Mouse (Mus musculus) MEL (cell line): ENCODE measurements around the gene Rnase4.

Experiments
- CTCF ChIP-seq, 3 experiments: IDR thresholded peaks in 2 of 3; conservative IDR thresholded peaks in 1 of 3; 2 replicates each; pipeline ENCODE4 v1.5.1; 2011 to 2012; ENCODE audit warnings: low read length in 3 of 3, low read depth in 2 of 3, mild to moderate bottlenecking in 2 of 3, improper control_type of control experiment in 1 of 3, inconsistent platforms in 1 of 3, mixed read lengths in 1 of 3, moderate library complexity in 1 of 3; ENCODE audit not compliant: control insufficient read depth in 1 of 3, insufficient read depth in 1 of 3, poor library complexity in 1 of 3, severe bottlenecking in 1 of 3
- ELF1 ChIP-seq: IDR thresholded peaks from 2 replicates; pipeline ENCODE4 v1.6.1; 2014; ENCODE audit warnings: low read depth, mild to moderate bottlenecking, inconsistent platforms, low read length, improper control_type of control experiment, moderate library complexity
- EP300 ChIP-seq, 2 experiments: IDR thresholded peaks; 2 replicates each; pipeline ENCODE4 v1.6.1; 2011; ENCODE audit warnings: improper control_type of control experiment in 2 of 2, low read length in 2 of 2, low read depth in 1 of 2, mild to moderate bottlenecking in 1 of 2
- ETS1 ChIP-seq: IDR thresholded peaks from 2 replicates; pipeline ENCODE4 v1.6.1; 2012; ENCODE audit warnings: low read depth, mild to moderate bottlenecking, inconsistent platforms, low read length, improper control_type of control experiment, moderate library complexity
- MAX ChIP-seq: IDR thresholded peaks from 2 replicates; pipeline ENCODE4 v1.6.1; 2011; ENCODE audit warnings: low read length, improper control_type of control experiment
- NELFE ChIP-seq: IDR thresholded peaks from 2 replicates; pipeline ENCODE4 v1.6.1; 2011; ENCODE audit warnings: low read depth, low read length, improper control_type of control experiment
- POLR2A ChIP-seq, 2 experiments: IDR thresholded peaks; 2 replicates each; pipeline ENCODE4 v1.6.1; 2011 to 2012; ENCODE audit warnings: low read length in 2 of 2, mild to moderate bottlenecking in 2 of 2, control low read depth in 1 of 2, improper control_type of control experiment in 1 of 2, low read depth in 1 of 2, moderate library complexity in 1 of 2; ENCODE audit not compliant: control insufficient read depth in 1 of 2, insufficient read depth in 1 of 2, poor library complexity in 1 of 2
- POLR2AphosphoS2 ChIP-seq: IDR thresholded peaks from 2 replicates; pipeline ENCODE4 v1.6.1; 2011; ENCODE audit warnings: low read length, improper control_type of control experiment
- USF2 ChIP-seq, 2 experiments: IDR thresholded peaks; 2 replicates each; pipeline ENCODE4 v1.6.1; 2011 to 2012; ENCODE audit warnings: improper control_type of control experiment in 2 of 2, low read length in 2 of 2, borderline replicate concordance in 1 of 2, inconsistent platforms in 1 of 2, low read depth in 1 of 2, mild to moderate bottlenecking in 1 of 2; ENCODE audit not compliant: insufficient read depth in 1 of 2
- ZC3H11A ChIP-seq: IDR thresholded peaks from 2 replicates; pipeline ENCODE4 v1.6.1; 2012; ENCODE audit warnings: low read depth, mild to moderate bottlenecking, inconsistent platforms, low read length, improper control_type of control experiment
- ZMIZ1 ChIP-seq: IDR thresholded peaks from 2 replicates; pipeline ENCODE4 v1.6.1; 2012; ENCODE audit warnings: low read depth, mild to moderate bottlenecking, inconsistent platforms, low read length, improper control_type of control experiment, moderate library complexity

GRCm38 (mm10) chr14:51132372-51132771, 41.5 kb downstream of the Rnase4 start:
- TF ChIP-seq USF2 (IDR thresholded peaks at IDR 0.05; ENCODE audit: borderline replicate concordance in 1 of 2, insufficient read depth in 1 of 2, low read depth in 1 of 2, low read length in 2 of 2), result no peak
- TF ChIP-seq CTCF (IDR thresholded peaks at IDR 0.05 in 2 of 3, conservative IDR thresholded peaks at IDR 0.05 in 1 of 3; ENCODE audit: control insufficient read depth in 1 of 3, insufficient read depth in 1 of 3, low read depth in 2 of 3, low read length in 3 of 3, poor library complexity in 1 of 3, severe bottlenecking in 1 of 3), result no peak
- peak; percentile 41; the same call in 1 of the 2 replicates for TF ChIP-seq NELFE
- peak; percentile 55; the same call in 1 of the 2 replicates for TF ChIP-seq ETS1
- no peak for TF ChIP-seq POLR2AphosphoS2
- no peak; a peak in 1 of 4 replicates for TF ChIP-seq EP300 (IDR thresholded peaks at IDR 0.05; ENCODE audit: low read depth in 1 of 2, low read length in 2 of 2)
- TF ChIP-seq ELF1, result no peak
- TF ChIP-seq POLR2A (IDR thresholded peaks at IDR 0.05; ENCODE audit: control insufficient read depth in 1 of 2, insufficient read depth in 1 of 2, low read depth in 1 of 2, low read length in 2 of 2, poor library complexity in 1 of 2), result peak in 1 of 2 experiments; percentile 82; a peak in 2 of 4 replicates
- no peak for TF ChIP-seq MAX
- TF ChIP-seq ZC3H11A, result no peak
- TF ChIP-seq ZMIZ1, result no peak
